Mouse (Mus musculus) left cerebral cortex, postnatal 14 days (tissue): Measurements from ENCODE around the gene Xrcc1. TPM values are rescaled to one million over a fixed set of nuclear protein-coding genes. Genes with fewer than 3 reads are reported as not detected.

ENCODE experiments used
- DNase-seq, 2 experiments: peaks; one replicate each; pipeline ENCODE4 v3.0.0; 2021 to 2022; ENCODE audit warnings: low spot score in 2 of 2, mixed read lengths in 1 of 2
- intact Hi-C: fragments of 180-260 bp; cut with DNase I; formaldehyde crosslinking; loops from one replicate; pipeline ENCODE4 v1.15.1; 2025
- total RNA-seq, 2 experiments: library from RNA; stranded (reverse); gene quantifications; 2 replicates each; pipeline ENCODE4 v1.2.3; 2021

Xrcc1 gene
- total RNA-seq, 2 experiments from 2014 or later = 34.7 to 37.8 TPM

DNA sequence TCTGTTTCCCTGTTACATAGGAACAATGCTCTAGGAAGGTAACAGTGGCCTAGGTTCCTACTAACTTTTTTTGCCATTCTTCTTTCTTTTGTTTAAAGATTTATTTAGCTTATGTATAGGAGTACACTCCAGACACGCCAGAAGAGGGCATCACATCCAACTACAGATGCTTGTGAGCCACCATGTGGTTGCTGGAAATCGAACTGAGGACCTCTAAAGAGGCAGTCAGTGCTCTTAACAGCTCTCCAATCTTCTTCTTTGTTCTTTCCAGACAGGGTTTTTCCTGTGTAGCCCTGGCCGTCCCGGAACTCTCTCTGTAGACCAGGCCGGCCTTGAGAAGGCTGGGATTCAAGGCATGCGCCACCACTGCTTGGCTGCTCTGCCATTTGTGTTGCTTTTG lies 21.1 kb upstream of the Xrcc1 start:
- no peak for DNase-seq
- intact Hi-C loops = no loop called here

DNA sequence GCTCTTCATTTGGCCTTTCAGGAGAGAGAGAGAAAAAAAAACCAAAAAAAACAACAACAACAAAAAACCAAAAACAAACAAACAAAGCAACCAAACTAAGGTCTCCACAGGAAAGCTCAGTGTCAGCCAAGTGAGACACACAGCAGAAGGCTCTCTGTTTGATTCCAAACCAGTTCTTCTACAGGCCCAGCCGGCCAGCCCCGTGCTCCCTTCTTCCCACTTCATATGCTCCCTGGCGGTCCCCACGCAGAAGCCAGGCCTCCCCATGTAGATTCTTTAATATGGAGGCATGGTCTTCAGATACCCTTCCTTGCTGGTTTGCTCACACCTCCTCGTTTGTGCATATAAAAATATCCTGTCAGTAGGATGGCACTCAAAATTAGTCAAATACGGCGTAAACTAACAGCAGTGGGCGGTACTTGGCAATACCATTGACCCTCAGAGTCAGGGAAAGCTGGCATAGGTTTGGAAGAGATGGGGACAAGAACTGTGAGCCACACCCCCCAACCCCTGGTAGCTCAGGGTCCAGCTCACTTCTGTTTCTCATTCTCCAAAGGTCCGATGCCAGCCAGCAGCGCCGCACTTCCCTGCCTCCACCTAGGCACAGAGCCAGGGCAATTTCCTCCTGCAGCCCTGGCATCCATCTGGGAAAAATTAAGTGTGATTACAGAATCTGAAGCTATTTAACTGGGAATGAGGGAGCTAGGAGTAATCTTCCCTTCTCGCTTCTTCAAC lies 20.2 kb upstream of the Xrcc1 start:
- intact Hi-C loops = no loop called here
- DNase-seq = no peak

DNA sequence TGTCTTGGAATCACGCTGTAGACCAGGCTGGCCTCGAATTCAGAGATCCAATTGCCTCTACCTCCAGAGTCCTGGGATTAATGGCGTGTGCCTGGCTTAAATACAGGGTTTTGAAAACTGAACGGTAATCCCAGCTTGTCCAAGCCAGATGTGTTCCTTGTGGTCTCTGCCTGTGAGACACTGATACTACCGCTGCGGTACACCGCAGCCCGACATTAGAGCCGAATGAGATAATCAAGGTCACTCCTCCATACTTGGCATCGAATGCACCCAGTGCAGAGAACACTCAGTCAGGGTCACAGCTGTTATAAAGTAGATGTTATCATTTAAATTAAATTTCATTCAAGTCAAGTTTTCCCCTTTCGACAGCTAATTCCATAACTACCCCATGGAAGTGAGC lies 17.2 kb upstream of the Xrcc1 start:
- intact Hi-C loops = no loop called here
- DNase-seq = no peak

DNA sequence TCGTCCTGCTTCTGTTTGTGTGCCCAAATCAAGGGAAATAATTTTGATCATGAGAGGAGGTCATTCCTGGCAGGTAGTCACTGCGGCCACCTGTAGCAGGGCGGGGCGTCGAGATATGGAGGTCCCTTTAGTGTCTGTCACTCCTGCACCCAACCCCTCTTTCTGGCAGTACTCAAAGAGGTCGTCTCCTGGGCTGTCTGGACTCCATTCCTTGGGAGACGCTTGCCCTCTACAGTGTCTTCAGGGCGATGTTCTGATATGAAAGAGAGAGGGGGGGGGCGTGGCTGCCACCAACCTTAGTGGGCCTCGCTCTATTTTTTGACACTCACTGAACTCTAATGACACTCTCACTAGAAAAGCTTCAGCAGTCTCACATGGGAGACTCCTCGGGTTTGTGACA lies 16.5 kb upstream of the Xrcc1 start:
- no peak for DNase-seq
- intact Hi-C loops = no loop called here

DNA sequence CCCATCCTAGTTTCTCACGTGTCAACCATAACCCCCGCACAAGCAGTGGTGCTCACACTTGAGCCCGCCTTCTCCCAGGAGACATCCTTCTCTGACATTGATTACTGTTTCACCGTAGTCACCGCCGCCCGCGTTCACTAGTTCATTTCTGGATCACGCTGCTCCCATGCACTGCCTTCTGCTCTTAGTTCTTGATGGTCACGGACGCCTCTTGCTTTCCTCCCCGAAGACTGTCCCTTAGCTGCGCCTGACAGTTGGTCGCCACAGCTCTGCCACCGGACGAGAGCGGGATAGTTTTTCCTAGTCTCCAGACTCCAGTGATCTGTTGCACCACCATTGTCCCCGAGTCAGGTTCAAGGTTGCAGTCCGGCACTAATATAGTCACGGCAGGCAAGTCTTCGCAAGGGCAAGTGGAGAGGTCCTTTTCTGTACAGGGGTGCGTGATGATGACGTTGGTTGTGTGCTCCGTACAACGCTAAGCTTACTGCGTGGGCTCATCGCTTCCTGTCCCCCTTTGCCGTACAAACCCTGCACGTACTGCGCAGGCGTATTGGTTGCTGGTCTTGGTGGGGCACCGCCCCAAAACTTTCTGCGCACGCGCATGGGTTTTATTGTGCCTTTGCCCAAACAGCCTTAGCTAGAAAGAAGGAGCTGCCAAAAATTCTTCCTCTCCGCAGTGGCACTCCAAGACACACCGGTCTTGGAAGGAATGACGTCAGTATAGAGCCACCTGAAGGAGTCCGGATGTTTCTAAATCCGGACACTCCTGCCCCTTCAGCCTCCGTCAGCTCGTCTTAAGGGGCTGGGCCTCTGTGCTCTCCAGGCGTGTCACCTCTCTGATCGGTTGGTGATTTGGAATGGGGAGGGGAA lies 15.8 kb upstream of the Xrcc1 start, which contains the start of gene Irgq:
Gene Irgq, plus strand, starts transcription at position 628 of the 870 bp plus-strand sequence.
- intact Hi-C loops = loop anchor here (1.0 kb wide), 1 partner anchor 17 kb away; no protein-coding TSS in a partner anchor
- DNase-seq = peak; percentile 99

DNA sequence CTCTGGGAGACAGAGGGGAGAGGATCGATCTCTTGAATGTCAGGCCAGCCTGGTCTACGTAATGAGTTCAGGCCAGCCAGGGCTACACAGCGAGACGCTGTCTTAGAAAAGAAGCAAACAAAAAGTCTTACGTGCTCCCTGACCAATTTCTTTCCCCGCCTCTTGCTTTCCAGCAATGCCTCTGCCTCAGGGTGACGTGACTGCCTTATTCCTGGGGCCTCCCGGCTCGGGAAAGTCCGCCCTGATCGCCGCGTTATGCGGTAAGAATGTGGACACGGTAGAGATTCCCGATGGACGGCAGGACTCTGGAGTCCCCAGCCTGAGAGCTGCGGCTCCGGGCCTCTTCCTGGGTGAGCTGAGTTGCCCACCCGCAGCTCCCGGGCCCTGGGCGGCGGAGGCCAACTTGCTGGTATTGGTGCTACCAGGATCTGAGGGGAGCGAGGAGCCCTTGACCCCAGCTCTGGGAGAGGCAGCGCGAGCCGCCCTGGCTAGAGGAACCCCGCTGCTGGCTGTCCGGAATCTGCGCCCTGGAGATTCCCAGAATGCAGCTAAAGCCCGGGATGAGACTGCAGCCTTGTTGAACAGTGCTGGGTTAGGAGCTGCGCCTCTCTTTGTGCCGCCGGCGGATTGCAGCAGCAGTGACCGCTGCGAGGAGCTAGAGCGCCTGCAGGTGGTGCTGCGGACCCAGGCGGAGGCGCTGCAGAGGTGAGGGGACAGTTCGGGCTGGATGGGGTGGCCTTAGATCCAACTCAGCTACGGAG lies 14.7 kb upstream of the Xrcc1 start:
- intact Hi-C loops = no loop called here
- DNase-seq = peak; percentile 71 to 80

DNA sequence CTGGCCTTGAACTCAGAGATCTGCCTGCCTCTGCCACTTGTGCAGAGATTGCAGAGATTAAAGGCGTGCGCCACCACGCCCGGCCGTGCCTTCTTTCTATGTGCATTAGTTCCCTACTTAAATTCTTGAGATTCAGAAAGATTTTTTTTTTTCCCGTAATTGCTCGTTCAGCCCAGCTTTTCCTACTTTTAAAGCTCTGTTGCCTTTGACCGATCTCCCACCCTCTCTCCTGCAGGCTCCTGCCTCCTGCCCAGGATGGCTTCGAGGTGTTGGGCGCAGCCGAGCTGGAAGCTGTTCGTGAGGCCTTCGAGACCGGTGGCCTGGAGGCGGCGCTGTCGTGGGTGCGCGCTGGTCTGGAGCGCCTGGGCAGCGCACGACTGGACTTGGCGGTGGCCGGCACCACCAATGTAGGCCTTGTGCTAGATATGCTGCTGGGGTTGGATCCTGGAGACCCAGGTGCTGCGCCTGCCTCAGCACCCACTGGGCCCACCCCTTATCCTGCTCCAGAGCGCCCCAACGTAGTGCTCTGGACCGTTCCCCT lies 13.0 kb upstream of the Xrcc1 start:
- intact Hi-C loops = no loop called here
- DNase-seq = no peak

DNA sequence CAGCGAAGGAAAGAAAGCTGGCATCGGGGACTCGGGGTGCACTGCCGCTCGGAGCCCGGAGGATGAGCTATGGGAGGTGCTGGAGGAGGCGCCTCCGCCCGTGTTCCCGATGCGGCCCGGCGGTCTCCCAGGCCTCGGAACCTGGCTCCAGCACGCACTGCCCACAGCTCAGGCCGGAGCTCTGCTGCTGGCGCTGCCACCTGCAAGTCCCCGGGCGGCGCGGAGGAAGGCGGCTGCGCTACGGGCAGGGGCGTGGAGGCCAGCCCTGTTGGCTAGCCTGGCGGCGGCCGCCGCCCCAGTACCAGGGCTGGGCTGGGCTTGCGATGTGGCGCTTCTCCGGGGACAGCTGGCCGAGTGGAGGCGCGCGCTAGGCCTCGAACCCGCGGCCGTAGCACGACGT lies 12.3 kb upstream of the Xrcc1 start:
- intact Hi-C loops = no loop called here
- DNase-seq = no peak

DNA sequence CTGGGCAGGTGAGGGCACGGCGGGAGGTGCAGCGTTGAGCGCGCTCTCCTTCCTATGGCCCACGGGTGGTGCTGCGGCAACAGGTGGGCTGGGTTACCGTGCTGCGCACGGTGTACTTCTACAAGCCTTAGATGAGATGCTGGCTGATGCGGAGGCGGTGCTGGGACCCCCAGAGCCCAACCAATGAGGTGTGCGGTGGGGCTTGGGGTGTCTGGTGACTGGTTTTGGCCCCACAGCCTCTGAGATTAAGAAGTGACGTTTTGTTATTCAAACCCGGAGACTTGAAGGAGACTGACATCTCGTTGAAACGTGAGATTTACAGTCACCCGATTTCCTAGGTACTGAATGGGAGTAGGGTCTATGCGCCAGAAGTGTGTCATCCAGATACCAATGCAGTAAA lies 11.8 kb upstream of the Xrcc1 start:
- DNase-seq = peak in 1 of 2 experiments; percentile 25
- intact Hi-C loops = no loop called here

DNA sequence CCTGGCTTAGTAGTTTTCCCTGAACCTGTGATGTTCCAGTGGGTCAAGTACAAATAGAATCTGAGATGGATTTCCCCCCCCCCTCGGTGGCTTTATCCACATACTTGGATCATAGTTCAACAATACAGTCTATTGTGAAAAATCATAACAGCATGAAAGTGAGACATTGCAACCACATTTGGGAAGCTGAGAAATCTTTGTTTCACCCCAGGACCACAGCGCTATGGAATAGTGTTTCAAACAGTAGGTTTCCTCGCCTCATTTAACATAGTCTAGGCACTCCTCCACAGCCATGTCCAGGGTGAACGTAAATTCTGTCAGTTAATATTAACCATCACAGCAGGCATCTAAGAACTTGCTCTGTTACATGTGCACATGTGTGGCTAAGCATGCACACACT lies 9.0 kb upstream of the Xrcc1 start:
- no peak for DNase-seq
- intact Hi-C loops = no loop called here

DNA sequence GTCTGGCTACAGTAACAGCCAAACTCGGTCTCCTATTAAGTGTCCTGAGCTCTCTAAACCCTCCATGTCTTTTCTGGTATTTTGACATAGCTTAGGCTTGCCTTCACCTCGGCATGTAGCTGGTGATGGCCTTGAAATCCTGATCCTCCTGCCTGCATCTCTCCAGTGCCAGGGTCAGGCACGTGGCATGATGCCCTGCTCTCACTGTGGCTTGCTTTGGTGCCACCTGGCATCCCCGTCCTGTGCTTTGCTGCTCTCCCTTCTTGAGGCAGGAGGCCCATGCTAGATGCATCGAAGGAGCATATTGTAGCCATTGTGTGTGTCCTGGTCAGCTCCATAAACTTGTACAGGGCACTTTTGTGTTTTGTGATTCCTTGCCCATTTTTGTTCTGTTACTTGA lies 8.5 kb upstream of the Xrcc1 start:
- intact Hi-C loops = no loop called here
- DNase-seq = no peak

DNA sequence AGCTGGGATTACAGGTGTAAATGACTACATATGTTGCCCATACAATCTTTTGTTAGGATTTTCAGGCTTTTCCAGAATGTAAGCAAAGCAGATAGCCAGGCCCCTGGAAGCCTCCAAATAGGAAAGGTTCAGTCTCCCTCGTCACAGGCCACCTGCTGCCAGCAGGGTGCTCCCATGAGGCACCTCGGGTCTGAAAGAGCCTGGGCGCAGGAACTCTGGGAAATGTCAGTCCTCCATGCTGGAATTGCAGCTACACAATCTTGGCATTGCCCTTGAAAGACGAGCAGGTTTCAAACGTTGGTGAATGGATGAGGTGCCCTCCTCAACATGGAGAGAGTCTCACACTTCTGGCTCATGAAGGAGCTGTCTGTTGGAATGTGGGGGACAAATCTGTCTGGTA lies 7.9 kb upstream of the Xrcc1 start:
- peak in 1 of 2 experiments; percentile 58 for DNase-seq
- intact Hi-C loops = no loop called here

DNA sequence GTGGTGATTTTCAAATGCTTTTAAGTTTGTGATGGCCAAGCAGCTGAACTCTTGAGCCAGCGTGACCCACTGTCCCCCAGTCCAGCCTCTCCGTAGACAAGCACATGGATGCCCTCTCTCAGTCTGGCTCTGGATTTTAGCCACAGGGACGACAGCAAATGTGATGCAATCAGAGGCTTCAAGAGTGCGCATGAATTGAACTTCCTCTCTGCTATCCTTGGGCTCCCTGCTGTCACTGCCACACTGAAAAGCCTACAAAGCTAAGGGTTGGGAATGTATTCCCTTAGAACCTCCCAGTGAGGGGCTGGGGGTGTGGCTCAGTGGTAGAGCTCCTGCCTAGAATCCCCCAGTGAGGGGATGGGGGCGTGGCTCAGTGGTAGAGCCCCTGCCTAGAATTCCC lies 7.4 kb upstream of the Xrcc1 start:
- DNase-seq = no peak
- intact Hi-C loops = no loop called here

DNA sequence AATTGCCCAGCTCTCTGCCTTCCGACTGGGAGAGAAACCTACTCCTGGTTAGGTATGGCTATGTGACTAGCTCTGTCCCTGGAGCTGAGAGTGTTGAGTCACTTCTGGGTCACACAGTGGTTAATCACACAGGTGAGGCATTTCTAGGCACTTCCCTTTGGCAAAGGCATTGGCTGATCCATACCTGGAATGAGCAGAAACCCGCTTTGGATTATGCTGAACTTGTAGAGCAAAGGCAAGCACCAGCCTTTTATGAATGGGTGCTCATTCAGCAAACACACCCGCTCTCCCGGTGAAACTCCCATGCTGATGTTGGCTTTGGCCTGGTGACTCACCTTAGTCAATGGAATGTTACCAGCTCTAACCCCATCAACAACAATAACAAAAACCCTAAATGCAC lies 6.4 kb upstream of the Xrcc1 start:
- no peak for DNase-seq
- intact Hi-C loops = no loop called here

DNA sequence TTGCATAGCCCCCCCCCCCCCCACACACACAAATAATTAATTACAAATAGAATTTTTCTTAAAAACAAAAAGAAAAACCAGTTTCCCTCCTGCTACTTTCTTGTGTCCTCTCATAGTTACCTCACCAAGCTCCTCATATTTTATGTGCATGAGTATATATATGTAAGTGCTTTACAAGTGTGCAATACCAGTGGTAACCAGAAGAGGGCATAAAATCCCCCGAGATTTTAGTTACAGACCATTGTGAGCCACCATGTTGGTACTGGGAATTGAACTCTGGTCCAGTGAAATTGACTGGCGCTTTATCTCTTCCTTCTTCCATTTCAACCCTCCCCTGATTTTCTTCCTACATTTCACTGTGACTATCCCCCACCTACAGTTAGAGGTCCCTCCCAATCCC lies 1.6 kb upstream of the Xrcc1 start:
- intact Hi-C loops = no loop called here

DNA sequence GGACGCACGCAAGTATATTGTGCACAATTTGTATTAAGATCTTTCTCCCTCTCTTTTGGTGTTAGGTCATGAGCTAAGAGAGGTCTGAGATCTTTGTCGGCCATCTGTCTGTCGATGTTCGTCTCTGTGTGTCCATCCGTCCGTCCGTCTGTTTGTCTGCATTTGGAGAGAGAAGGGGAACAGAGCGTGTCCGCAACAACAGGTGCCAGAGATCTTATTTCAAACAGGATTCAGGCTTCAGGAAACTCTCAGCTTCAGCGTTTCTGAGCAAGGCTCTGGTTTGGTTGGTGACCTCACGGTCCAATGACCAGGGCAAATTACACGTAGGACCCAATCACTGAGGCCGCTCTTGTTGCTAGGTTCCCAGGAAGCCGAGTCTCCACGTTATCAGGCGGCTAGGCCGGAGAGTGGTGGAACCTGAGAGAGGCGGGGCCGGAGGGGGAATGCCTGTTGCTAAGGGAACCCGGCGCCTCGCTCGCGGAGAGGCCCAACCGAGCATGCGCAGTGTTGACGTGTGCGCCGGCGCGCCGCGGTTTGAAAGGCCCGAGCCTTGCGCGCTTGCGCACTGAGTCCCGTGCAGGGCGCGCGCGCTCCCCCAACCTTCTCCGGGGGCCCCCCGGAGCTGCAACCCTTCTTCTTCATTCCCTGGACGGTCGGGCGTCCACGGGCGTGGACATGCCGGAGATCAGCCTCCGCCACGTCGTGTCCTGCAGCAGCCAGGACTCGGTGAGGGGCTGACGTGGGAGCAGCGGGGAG lies 723 bp downstream of the Xrcc1 start:
- DNase-seq = peak; percentile 99 to 100
- intact Hi-C loops = loop anchor here (1.0 kb wide), 1 partner anchor 17 kb away; the partner anchor contains the start of gene Irgq

More for the DNA sequence above, 1.6 kb upstream of the Xrcc1 start:
- DNase-seq = no peak

DNA sequence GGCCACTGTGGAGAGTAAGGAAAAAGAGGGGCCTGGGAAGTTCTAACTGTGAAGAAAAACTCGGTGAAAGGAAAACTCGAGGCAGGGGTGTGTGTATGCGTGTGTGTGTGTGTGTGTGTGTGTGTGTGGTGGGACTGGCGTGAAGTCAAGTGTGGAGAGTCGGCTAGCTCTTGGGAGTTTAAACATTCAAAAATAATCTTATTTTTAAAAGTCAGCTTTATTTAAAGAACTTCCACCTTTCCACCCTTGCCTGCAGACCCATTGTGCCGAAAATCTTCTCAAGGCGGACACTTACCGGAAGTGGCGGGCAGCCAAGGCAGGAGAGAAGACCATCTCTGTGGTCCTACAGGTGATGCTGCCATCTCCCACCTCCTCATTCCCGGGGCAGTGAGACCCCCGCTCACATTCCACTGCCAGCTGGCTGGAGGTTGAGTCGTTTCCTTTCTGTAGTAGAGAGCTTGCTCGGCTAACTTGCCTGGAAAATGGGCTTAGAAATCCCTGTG lies 1.5 kb downstream of the Xrcc1 start:
- intact Hi-C loops = loop anchor here (1.0 kb wide), 1 partner anchor 17 kb away; the partner anchor contains the start of gene Irgq

DNA sequence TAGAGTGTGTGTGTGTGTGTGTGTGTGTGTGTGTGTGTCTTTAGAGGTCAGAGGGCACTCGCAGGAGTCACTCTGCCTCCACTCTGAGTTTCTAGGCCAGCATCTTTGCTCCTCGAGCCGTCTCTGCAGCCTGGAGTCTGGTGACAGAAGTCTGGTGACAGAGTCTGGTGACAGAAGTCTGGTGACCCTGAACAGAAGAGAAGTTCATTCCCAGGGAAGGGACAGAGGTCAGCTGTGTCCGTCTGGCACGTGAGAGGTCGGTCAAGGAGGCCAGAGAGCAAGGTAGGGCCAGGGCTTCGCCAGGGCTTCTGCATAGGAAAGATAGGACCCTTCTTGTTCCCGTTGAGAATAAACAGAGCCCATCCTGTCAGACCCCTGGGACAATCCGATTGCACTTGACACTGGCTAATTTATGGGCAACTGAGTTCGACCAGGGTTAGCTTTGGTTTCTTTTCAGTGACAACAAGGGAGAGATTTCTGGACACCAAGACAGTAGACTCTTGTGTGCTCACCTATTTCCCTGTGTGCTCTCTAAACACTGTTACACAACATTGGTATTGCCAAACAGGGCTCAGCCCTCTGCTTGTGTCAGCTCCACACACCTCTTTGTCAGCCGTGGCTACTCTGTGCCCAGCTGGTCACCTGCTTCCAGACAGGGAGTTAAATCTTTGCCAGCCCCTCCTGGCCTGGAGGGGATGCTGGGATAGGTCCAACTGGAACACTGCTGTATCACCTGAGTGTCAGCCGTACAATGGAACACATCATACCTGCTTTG lies 6.1 kb downstream of the Xrcc1 start:
- DNase-seq = no peak
- intact Hi-C loops = no loop called here

More for the DNA sequence above, 1.5 kb downstream of the Xrcc1 start:
- DNase-seq = no peak
